Mouse (Mus musculus): ENCODE data around the gene Pgf.

DNA sequence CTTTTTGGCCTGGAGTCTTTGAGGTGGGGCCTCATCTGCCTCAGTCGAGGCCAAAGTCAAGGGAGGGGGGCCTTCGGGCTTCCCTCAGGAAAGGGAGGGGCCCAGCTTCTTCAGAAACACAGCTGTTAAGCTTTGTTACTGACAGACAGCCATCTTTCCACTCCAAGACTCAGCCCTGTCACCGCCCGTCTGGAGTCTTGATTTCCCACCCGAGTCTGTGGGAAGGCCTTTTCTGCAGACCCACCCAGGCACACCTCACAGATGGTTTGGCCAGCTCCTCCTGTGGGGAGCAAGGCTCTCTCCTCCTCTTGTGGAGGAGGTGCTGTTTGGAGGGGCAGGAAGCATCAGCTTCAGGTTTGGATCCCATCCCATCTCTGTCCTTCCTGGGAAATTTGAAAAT lies 18.0 kb downstream of the Pgf start:
- TF ChIP-seq CTCF (IDR thresholded peaks at IDR 0.05; ENCODE audit: borderline replicate concordance, extremely low read depth, insufficient read depth, insufficient read length) (no peak), POLR2A (IDR thresholded peaks at IDR 0.05; ENCODE audit: borderline replicate concordance, extremely low read depth, insufficient read depth, insufficient read length, poor library complexity, severe bottlenecking) (no peak)

All from brain, embryonic 14.5 days (tissue).